Mouse (Mus musculus): ENCODE results near the gene Phospho2.

DNA sequence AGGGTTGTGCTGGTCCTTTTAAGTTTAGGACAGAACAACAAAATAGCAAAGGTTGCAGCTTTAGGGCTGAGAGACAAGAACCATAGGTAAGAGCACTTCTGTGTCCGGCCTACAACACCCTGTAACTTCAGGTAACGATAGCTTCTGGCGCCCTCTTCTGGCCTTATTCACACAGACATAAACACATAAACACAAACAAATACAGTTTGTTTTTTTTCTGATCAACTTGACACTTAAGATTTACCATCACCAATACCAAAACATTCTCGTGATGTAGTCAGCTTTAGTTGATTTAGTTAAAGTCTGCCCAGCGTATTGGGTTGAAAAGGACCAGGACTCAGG lies 10.6 kb upstream of the Phospho2 start:
- TF ChIP-seq CTCF (IDR thresholded peaks at IDR 0.05; ENCODE audit: insufficient read depth, low read depth, low read length): no peak
- TF ChIP-seq POLR2A (IDR thresholded peaks at IDR 0.05; ENCODE audit: insufficient read depth, low read depth, low read length): no peak
